Mouse (Mus musculus) cerebral cortex, adult 2 months (tissue): ENCODE measurements around the gene Gm49388.

Experiments
- WGBS: fragments of 180-500 bp; shearing (Covaris S2); methylation state at CpG from one replicate; pipeline ENCODE4 v1.1.7; 2018; 5-methylcytosine and 5-hydroxymethylcytosine counted together

Gm49388 gene

DNA sequence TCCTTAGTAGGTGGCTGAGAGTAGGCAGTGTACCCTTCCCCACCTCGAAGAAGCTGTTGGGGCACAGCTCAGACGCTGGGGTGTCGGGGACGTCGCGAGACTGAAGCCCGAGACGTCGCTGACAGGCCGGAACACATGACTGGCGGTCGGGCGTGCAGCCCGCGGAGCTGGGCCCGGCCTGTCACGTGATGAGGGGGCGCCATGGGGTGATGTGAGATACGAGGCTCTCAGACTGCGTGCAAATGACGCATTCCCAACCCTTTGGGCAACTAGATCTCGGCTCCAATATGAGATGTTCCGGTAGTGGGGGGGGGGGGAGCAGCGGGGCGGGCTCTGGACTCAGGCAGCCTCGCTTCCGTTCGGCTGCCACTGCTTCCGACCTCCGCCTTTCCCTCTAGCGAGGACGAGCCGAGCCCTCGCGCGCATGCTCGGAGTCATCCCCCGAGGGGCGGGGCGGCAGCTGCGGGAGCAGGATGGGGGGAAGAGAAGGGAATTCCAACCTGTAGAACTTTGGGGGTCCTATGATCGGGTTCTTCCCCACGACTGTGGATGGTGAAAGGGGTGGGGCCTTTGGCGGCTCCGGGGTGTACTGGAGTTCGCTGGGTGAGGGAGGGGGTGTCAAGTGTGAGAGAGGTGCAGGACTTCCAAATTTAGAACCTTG, 56.1 kb downstream of the Gm49388 start:
- 1% methylated on average over 46 of the region's 46 CpGs for WGBS

GRCm38 (mm10) chr7:127842001-127842718, 56.8 kb downstream of the Gm49388 start:
- WGBS = 0% methylated on average over 40 of the region's 40 CpGs

DNA sequence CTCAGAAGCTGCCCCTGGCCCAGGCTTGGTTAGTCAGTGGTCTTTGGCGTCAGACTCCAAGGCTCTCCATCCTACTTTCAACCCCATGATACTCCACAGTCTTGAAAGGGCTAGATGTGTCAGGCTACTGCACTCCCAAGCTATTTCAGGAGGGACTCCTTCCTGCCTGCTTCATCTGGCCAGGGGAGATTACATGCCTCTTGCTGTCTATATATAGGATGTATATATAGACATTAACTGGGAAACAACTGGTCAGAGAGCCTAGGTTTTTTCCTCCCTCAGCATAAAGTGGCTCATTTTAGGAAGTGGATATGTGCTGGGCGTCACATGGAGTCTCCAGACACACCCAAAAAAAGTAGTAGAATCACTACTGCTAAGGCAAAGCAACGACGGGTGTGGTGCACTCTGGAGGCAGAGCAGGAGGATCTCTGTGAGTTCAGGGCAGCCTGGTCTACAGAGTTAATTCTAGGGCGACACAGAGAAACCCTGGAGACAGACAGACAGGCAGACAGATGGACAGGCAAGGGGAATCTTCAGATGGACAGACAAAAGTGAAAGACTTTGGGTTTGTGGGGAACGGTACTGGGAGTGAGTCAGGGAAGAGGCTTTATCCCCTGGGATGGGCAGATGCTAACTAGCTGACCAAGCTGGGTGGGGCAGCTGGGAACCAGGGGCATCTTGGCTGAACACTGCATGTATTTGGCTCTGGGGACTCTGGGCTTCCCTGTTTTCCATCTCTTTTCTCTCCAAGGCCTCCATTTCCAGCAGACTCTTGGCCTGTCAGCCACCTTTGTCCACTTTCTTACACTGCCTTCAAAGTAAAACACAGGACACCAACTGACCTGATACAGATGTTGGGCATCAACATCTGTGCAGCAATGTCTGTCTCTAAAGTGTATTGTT, 64.8 kb downstream of the Gm49388 start:
- WGBS = 61% methylated on average over 6 of the region's 6 CpGs

DNA sequence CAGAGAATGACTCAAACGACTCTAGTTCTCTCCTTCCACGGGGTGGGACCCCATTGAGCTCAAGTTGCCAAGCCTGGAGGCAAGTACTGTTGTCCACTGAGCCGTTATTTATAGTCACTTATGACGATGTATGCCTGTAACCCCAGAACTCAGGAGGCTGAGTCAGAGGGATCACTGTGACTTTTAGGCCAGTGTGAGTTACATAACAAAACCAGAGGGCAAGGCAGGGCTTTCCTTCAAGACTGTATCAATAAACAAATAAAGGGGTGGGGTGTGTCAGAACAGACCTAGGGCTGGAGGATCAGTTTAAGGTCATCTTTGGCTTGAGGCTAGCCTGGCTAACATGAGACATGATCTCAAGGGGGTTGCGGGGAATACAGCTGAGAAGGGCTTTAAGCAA, 65.5 kb downstream of the Gm49388 start:
- 57% methylated on average over 5 of the region's 5 CpGs for WGBS
